Mouse (Mus musculus): Measurements from ENCODE around the gene Cry2. TPM values are rescaled to one million over a fixed set of nuclear protein-coding genes. Genes with fewer than 3 reads are reported as not detected.

Gene Cry2
- polyA plus RNA-seq, 1 experiment = 2.1 TPM

DNA sequence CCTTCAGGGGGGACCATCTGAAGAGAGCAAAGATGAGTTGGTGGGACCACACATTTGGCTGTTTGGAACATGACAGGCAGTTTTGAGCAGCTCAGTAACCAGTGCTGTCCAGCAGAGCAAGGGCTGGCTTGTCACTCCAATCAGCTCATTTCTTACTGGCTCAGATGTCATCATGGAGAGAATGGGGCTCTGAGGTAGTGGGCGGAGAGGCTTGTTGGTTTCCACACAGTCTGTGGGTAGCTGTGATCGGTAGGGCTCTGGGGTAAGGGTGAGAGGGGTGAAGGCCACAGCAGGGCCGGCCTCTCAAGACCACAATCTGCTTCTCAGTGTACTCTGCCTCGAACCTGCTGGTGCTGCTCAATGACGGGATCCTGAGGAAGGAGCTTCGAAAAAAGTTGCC lies 57.5 kb downstream of the Cry2 start:
- Histone ChIP-seq H3K27me3 (ENCODE audit: control insufficient read depth, insufficient read depth, insufficient read length) (no peaks in the 10 kb centered on the region), H3K4me3 (ENCODE audit: insufficient read depth, poor library complexity, severe bottlenecking) (peak overlapping the region; percentile 99), H3ac (ENCODE audit: control insufficient read depth, insufficient read length, low read depth) (peak overlapping the region; percentile 54), H3K36me3 (ENCODE audit: control insufficient read depth, insufficient read depth) (peaks cover 20% of the 10 kb centered on the region), H3K79me2 (ENCODE audit: control insufficient read depth, insufficient read depth) (peaks cover 20% of the 10 kb centered on the region), H3K79me3 (ENCODE audit: low read depth) (peaks cover 2% of the 10 kb centered on the region)
- no peak for TF ChIP-seq FOSL1 (IDR thresholded peaks at IDR 0.05; ENCODE audit: insufficient read depth, low read length, poor library complexity, severe bottlenecking)
- no peak for TF ChIP-seq CEBPB (IDR thresholded peaks at IDR 0.05; ENCODE audit: low read depth)
- TF ChIP-seq CTCF (IDR thresholded peaks at IDR 0.05; ENCODE audit: control insufficient read depth, insufficient read depth, insufficient read length) = no peak
- no peak for TF ChIP-seq USF1 (IDR thresholded peaks at IDR 0.05; ENCODE audit: low read depth)
- TF ChIP-seq MAX (IDR thresholded peaks at IDR 0.05) = no peak
- TF ChIP-seq MYOD1 (IDR thresholded peaks at IDR 0.05; ENCODE audit: control insufficient read depth, insufficient read length, low read depth) = no peak

DNA sequence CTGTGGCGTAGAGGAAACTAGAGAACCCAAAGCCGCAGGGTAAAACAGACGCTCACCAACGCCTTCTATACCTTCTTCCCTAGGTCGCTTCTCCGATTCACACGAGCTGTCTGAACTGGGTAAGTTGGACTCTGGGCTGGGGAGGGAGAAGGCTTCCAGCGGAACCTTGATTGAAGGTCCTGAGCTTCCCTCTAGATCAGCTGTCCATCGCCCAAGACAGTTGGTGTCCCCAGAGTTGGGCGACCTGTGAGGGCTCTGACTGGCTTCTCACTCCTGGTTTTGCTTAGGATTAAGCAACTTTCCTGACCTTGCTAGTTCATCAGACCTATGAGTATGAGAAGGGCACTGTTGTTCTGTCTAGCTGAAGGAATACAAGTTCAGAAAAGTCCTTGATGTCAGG lies 58.1 kb downstream of the Cry2 start:
- Histone ChIP-seq H3K79me2 (ENCODE audit: control insufficient read depth, insufficient read depth) (peaks cover 20% of the 10 kb centered on the region), H3K36me3 (ENCODE audit: control insufficient read depth, insufficient read depth) (peaks cover 20% of the 10 kb centered on the region), H3K27me3 (ENCODE audit: control insufficient read depth, insufficient read depth, insufficient read length) (peaks cover 3% of the 10 kb centered on the region), H3K79me3 (ENCODE audit: low read depth) (peaks cover 2% of the 10 kb centered on the region), H3K4me3 (ENCODE audit: insufficient read depth, poor library complexity, severe bottlenecking) (peak overlapping the region; percentile 99), H3ac (ENCODE audit: control insufficient read depth, insufficient read length, low read depth) (peak overlapping the region; percentile 54)
- no peak for TF ChIP-seq MAX (IDR thresholded peaks at IDR 0.05)
- no peak for TF ChIP-seq MYOD1 (IDR thresholded peaks at IDR 0.05; ENCODE audit: control insufficient read depth, insufficient read length, low read depth)
- TF ChIP-seq FOSL1 (IDR thresholded peaks at IDR 0.05; ENCODE audit: insufficient read depth, low read length, poor library complexity, severe bottlenecking) = no peak
- no peak for TF ChIP-seq CTCF (IDR thresholded peaks at IDR 0.05; ENCODE audit: control insufficient read depth, insufficient read depth, insufficient read length)
- no peak for TF ChIP-seq CEBPB (IDR thresholded peaks at IDR 0.05; ENCODE audit: low read depth)
- TF ChIP-seq MYOG (IDR thresholded peaks at IDR 0.05; ENCODE audit: control insufficient read depth, extremely low read depth, insufficient read length) = no peak
- no peak for TF ChIP-seq USF1 (IDR thresholded peaks at IDR 0.05; ENCODE audit: low read depth)

DNA sequence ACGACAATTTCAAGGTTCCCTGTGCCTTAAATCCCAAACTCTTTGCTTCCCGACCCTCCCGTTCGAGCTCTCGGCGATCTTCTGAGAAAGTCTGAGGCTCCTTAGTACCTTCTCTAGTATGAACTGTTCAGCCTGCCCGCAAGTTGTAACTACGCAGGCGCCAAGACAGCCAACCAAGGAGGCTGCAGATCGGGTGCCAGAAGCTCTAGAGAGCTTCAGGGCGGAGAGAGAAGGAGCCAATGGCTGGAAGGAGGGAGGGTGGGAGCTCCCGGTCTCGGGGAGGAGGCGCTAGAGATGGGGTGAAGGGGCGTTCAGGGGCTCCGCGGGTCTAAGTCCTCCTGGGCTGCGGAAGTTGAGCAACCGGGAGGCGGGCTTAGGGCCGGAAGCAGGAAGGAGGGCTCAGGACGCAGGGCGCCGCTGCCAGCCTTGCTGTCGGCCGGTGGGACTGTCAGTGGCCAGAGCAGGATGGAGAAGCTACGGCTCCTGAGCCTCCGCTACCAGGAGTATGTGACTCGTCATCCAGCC lies 58.7 kb downstream of the Cry2 start:
- H3K4me3 ChIP-seq (ENCODE audit: insufficient read depth, poor library complexity, severe bottlenecking) = peak overlapping the region; percentile 99
- TF ChIP-seq CEBPB (IDR thresholded peaks at IDR 0.05; ENCODE audit: low read depth) = peak; percentile 96
- no peak for TF ChIP-seq FOSL1 (IDR thresholded peaks at IDR 0.05; ENCODE audit: insufficient read depth, low read length, poor library complexity, severe bottlenecking)
- no peak for TF ChIP-seq MYOD1 (IDR thresholded peaks at IDR 0.05; ENCODE audit: control insufficient read depth, insufficient read length, low read depth)
- peak overlapping the region; percentile 54 for H3ac ChIP-seq (ENCODE audit: control insufficient read depth, insufficient read length, low read depth)
- peaks cover 9% of the 10 kb centered on the region for H3K27me3 ChIP-seq (ENCODE audit: control insufficient read depth, insufficient read depth, insufficient read length)
- H3K79me3 ChIP-seq (ENCODE audit: low read depth) = peaks cover 2% of the 10 kb centered on the region
- H3K36me3 ChIP-seq (ENCODE audit: control insufficient read depth, insufficient read depth) = peaks cover 20% of the 10 kb centered on the region
- peaks cover 20% of the 10 kb centered on the region for H3K79me2 ChIP-seq (ENCODE audit: control insufficient read depth, insufficient read depth)

DNA sequence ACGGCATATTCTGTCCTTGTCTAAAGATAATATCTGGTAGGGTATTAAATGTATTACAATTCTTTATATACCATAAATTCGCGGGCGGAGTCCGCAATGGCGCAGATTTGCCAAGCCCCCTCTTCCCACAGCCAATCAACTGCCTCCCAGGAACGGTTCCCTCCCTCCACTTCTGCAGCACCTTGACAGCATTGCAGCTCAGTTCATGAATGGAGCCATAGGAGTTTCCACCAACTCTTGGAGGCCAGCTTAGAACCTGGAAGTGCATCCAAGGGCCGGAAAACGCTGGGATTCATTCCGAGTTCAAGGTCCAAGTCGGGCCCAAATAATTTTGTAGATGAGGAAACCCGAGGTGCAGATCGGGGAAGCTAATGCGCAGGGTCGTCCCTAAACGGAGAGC lies 59.3 kb downstream of the Cry2 start, which contains the start of the genes Pex16 and Large2:
Pex16 (plus strand) TSS at position 163 of the 400 bp plus-strand sequence.
Large2 (minus strand) TSS at position 356 of the 400 bp plus-strand sequence.
- peak within 1 kb of the TSS; percentile 57 for H3ac ChIP-seq (ENCODE audit: control insufficient read depth, insufficient read length, low read depth)
- TF ChIP-seq CTCF (IDR thresholded peaks at IDR 0.05; ENCODE audit: control insufficient read depth, insufficient read depth, insufficient read length) = no peak
- TF ChIP-seq MYOG (IDR thresholded peaks at IDR 0.05; ENCODE audit: control insufficient read depth, extremely low read depth, insufficient read length) = no peak
- TF ChIP-seq MYOD1 (IDR thresholded peaks at IDR 0.05; ENCODE audit: control insufficient read depth, insufficient read length, low read depth) = no peak
- no peak for TF ChIP-seq MAX (IDR thresholded peaks at IDR 0.05)
- TF ChIP-seq FOSL1 (IDR thresholded peaks at IDR 0.05; ENCODE audit: insufficient read depth, low read length, poor library complexity, severe bottlenecking) = no peak
- TF ChIP-seq CEBPB (IDR thresholded peaks at IDR 0.05; ENCODE audit: low read depth) = no peak
- no peak for TF ChIP-seq USF1 (IDR thresholded peaks at IDR 0.05; ENCODE audit: low read depth)
- peaks cover 12% of the 10 kb centered on the region for H3K27me3 ChIP-seq (ENCODE audit: control insufficient read depth, insufficient read depth, insufficient read length)
- peaks cover 15% of the 10 kb centered on the region for H3K36me3 ChIP-seq (ENCODE audit: control insufficient read depth, insufficient read depth)
- peaks cover 20% of the 10 kb centered on the region for H3K79me2 ChIP-seq (ENCODE audit: control insufficient read depth, insufficient read depth)
- H3K4me3 ChIP-seq (ENCODE audit: insufficient read depth, poor library complexity, severe bottlenecking) = peak within 1 kb of the TSS; percentile 99
- H3K79me3 ChIP-seq (ENCODE audit: low read depth) = peaks cover 2% of the 10 kb centered on the region

DNA sequence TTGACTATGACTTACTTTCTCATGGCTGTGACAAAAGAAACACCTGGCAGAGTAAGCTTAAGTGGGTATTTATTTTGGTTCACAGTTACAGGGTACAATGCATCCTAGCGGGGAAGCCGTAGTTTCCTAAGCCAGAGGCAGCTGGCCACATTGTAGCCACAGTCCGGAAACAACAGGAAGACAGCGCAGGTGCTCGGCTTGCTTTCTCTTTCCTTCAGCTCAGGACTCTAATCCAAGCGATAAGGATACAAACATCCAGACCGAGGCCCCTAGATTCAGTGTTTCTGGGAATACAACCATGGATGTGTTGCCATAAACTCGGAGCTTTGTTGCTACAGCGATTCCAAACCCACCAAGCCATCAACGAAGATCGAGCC lies 60.4 kb downstream of the Cry2 start:
- TF ChIP-seq CTCF (IDR thresholded peaks at IDR 0.05; ENCODE audit: control insufficient read depth, insufficient read depth, insufficient read length) (no peak), FOSL1 (IDR thresholded peaks at IDR 0.05; ENCODE audit: insufficient read depth, low read length, poor library complexity, severe bottlenecking) (no peak), MYOG (IDR thresholded peaks at IDR 0.05; ENCODE audit: control insufficient read depth, extremely low read depth, insufficient read length) (no peak), MYOD1 (IDR thresholded peaks at IDR 0.05; ENCODE audit: control insufficient read depth, insufficient read length, low read depth) (no peak), CEBPB (IDR thresholded peaks at IDR 0.05; ENCODE audit: low read depth) (no peak), USF1 (IDR thresholded peaks at IDR 0.05; ENCODE audit: low read depth) (no peak), MAX (IDR thresholded peaks at IDR 0.05) (no peak)
- H3K4me3 ChIP-seq (ENCODE audit: insufficient read depth, poor library complexity, severe bottlenecking) = no peak overlapping the region
- H3K79me3 ChIP-seq (ENCODE audit: low read depth) = peaks cover 2% of the 10 kb centered on the region
- H3K79me2 ChIP-seq (ENCODE audit: control insufficient read depth, insufficient read depth) = peaks cover 20% of the 10 kb centered on the region
- H3K36me3 ChIP-seq (ENCODE audit: control insufficient read depth, insufficient read depth) = peaks cover 5% of the 10 kb centered on the region
- H3K27me3 ChIP-seq (ENCODE audit: control insufficient read depth, insufficient read depth, insufficient read length) = peaks cover 12% of the 10 kb centered on the region
- H3ac ChIP-seq (ENCODE audit: control insufficient read depth, insufficient read length, low read depth) = no peak overlapping the region

All from C2C12 (cell line).